Mouse (Mus musculus) stomach, embryonic 14.5 days (tissue): ENCODE measurements around the gene Lin28b. TPM values are rescaled to one million over a fixed set of nuclear protein-coding genes. Genes with fewer than 3 reads are reported as not detected.

Experiments used
- ATAC-seq: fragments of 200-750 bp; cut with Nextera tagmentation; 2 replicates; pipeline ENCODE4 v1.8.0; 2017; ENCODE audit warnings: low read depth, moderate TSS enrichment; ENCODE audit not compliant: insufficient number of reproducible peaks, insufficient read depth, low FRiP score
- H3K27ac ChIP-seq: fragments of 300-500 bp; sonication (generic); 2 replicates; pipeline ENCODE4 v1.5.1; 2014; ENCODE audit warnings: mild to moderate bottlenecking, low read length, moderate library complexity, mixed read lengths
- H3K27me3 ChIP-seq: fragments of 300-500 bp; sonication (generic); 2 replicates; pipeline ENCODE4 v1.6.1; 2014; ENCODE audit warnings: low read length, control low read depth, mixed read lengths; ENCODE audit not compliant: control insufficient read depth, insufficient read depth
- H3K36me3 ChIP-seq: fragments of 300-500 bp; sonication (generic); 2 replicates; pipeline ENCODE4 v1.6.1; 2014; ENCODE audit warnings: mild to moderate bottlenecking, control low read depth, low read length, moderate library complexity, mixed read lengths; ENCODE audit not compliant: control insufficient read depth, insufficient read depth
- H3K4me1 ChIP-seq: fragments of 300-500 bp; sonication (generic); 2 replicates; pipeline ENCODE4 v1.6.1; 2014; ENCODE audit warnings: low read length, control low read depth, mixed read lengths; ENCODE audit not compliant: control insufficient read depth, insufficient read depth
- H3K4me2 ChIP-seq: fragments of 300-500 bp; sonication (generic); replicated peaks from 2 replicates; pipeline ENCODE4 v1.6.1; 2014; ENCODE audit warnings: low read depth, low read length, control low read depth
- H3K4me3 ChIP-seq: fragments of 300-500 bp; sonication (generic); 2 replicates; pipeline ENCODE4 v1.5.1; 2014; ENCODE audit warnings: low read depth, low read length, control low read depth
- H3K9ac ChIP-seq: fragments of 300-500 bp; sonication (generic); replicated peaks from 2 replicates; pipeline ENCODE4 v1.6.1; 2014; ENCODE audit warnings: low read depth, mild to moderate bottlenecking, control low read depth, low read length, moderate library complexity, mixed read lengths
- H3K9me3 ChIP-seq: fragments of 300-500 bp; sonication (generic); 2 replicates; pipeline ENCODE4 v1.6.1; 2016; ENCODE audit warnings: low read depth, low read length, control low read depth; ENCODE audit not compliant: control insufficient read depth
- WGBS: fragments of 180-500 bp; shearing (Covaris S2); extraction: QIAGEN DNeasy Blood & Tissue Kit; methylation state at CpG from one replicate; pipeline ENCODE4 v1.1.7; 2014; 5-methylcytosine and 5-hydroxymethylcytosine counted together
- polyA plus RNA-seq: library from polyadenylated mRNA; unstranded; fragments of >200 nt; fragmentation: Nextera tagmentation; extraction: Ambion mirVana; gene quantifications from 2 replicates; pipeline ENCODE4 v1.2.1, GENCODE M21; 2014

The Lin28b gene
- polyA plus RNA-seq, 1 experiment from 2014 or later = 1.6 TPM

DNA sequence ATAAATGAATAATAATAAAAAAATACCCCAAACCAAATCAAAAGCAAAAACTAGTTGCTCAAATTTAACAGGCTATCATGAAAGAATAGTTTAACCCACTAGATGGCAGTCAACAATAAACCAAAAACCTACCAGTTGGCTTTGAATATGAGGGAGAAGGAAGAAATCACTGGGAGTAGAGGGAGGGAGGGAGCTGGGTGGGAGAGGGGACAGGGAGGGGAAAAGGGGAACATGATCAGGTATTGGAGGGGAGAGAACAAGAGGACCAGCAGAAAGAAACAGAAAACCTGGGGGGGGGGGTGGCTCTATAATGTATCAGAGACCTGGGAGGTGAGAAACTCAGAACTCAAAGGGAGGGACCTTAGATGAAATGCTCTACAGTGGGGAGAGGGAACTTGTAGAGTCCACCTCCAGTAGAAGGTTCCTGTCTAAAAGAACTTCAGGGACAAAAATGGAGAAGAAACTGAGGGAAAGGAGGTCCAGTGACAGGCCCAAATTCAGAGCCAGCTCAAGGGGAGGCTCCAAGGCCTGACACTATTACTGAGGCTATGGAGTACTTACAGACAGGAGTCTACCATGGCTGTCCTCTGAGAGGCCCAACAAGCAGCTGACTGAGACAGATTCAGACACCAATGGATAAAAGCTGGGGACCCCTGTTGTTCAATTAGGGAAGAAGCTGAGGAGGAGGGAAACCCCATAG is 104.1 kb downstream of the Lin28b start:
- Histone ChIP-seq H3K9me3 (no peaks in the 10 kb centered on the region), H3K4me1 (no peaks in the 10 kb centered on the region), H3K27ac (no peak overlapping the region), H3K27me3 (no peaks in the 10 kb centered on the region), H3K4me2 (no peak overlapping the region), H3K36me3 (no peaks in the 10 kb centered on the region), H3K4me3 (no peak overlapping the region), H3K9ac (no peak overlapping the region)
- no peak for ATAC-seq

DNA sequence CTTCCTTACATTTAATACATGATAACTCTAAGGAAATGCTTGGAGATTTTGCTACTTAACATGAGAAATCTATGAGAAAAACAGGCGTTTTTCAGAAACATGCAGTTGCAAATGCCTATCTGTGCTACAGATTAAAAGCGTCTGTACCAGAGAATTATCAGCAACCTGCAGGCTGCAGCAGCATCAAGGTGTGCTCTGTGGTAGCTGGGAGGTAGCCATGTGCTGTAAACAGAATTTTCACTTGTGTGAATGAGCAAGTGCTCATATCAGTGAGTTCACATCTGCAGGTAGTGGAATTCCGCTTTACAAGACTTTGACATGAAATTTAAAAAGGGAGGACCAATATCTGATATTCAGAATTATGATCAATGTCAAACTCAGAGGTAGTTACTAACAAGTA is 107.9 kb downstream of the Lin28b start:
- Histone ChIP-seq H3K9ac (no peak overlapping the region), H3K4me2 (no peak overlapping the region), H3K36me3 (no peaks in the 10 kb centered on the region), H3K27ac (no peak overlapping the region), H3K4me3 (no peak overlapping the region), H3K27me3 (no peaks in the 10 kb centered on the region), H3K4me1 (no peaks in the 10 kb centered on the region), H3K9me3 (no peaks in the 10 kb centered on the region)
- ATAC-seq = no peak
- 80% methylated on average over 3 of the region's 3 CpGs for WGBS

DNA sequence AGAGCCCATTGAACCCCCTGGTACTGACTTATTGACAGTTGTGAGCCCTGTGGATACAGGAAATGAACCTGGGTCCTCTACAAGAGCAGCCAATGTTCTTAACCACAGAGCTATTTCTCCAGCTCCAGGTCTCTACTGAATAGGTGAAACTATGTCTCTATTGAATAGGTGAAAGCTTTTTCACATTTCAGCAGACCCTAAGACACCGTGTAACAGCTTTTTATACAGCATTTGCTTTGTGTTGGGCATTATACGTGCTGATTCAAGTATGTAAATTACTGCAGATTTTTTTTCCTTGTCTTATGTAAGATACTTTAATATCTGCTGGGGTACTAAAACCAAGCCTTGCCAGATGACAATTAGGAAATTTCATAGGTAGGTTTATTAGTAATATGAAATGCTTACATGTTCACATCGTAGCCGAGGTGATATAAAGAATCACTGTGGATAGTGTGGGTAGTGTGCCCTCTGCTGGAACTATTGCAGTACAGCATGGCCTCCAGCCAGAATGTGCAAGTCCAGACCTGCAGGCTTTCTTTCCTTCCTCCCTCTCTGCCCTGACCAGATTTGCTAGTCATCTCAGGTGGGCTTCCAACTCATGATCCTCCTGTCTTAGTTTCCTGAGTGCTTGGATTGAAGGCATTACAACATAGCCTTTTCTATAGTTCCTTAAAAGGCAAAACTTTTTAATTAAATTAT is 113.1 kb downstream of the Lin28b start:
- ATAC-seq = peak; percentile 57; the same call in 1 of the 2 replicates
- H3K4me3 ChIP-seq = no peak overlapping the region
- no peaks in the 10 kb centered on the region for H3K27me3 ChIP-seq
- WGBS = 51% methylated on average over 4 of the region's 4 CpGs
- H3K4me1 ChIP-seq = no peaks in the 10 kb centered on the region
- no peak overlapping the region for H3K27ac ChIP-seq
- H3K9ac ChIP-seq = no peak overlapping the region
- no peaks in the 10 kb centered on the region; the same call in 1 of the 2 replicates for H3K36me3 ChIP-seq
- no peaks in the 10 kb centered on the region for H3K9me3 ChIP-seq
- H3K4me2 ChIP-seq = no peak overlapping the region

DNA sequence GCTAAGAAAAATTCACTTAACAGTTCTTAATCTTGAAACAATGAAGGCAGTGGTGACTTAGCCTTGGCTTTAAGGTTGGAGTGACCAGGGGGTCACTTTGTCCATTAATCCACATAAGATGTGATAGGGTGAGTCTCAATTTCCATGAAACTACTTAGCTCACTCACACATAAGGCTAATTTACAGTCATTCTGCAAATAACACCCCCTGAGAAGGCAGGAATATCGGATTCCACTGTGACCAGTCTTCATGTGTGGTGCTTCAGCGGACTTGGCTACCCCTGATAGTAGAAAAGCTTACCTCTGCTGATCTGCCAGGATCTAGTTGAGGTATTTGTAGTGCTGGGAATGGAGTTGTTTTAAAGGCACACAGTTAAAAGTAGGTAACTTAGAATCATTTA is 115.7 kb downstream of the Lin28b start:
- no peak overlapping the region for H3K4me2 ChIP-seq
- H3K9me3 ChIP-seq = no peaks in the 10 kb centered on the region
- H3K36me3 ChIP-seq = no peaks in the 10 kb centered on the region; the same call in 1 of the 2 replicates
- H3K9ac ChIP-seq = no peak overlapping the region
- H3K27me3 ChIP-seq = no peaks in the 10 kb centered on the region
- no peaks in the 10 kb centered on the region for H3K4me1 ChIP-seq
- H3K4me3 ChIP-seq = no peak overlapping the region
- no peak overlapping the region for H3K27ac ChIP-seq
- 73% methylated on average over 2 of the region's 2 CpGs for WGBS
- ATAC-seq = no peak

DNA sequence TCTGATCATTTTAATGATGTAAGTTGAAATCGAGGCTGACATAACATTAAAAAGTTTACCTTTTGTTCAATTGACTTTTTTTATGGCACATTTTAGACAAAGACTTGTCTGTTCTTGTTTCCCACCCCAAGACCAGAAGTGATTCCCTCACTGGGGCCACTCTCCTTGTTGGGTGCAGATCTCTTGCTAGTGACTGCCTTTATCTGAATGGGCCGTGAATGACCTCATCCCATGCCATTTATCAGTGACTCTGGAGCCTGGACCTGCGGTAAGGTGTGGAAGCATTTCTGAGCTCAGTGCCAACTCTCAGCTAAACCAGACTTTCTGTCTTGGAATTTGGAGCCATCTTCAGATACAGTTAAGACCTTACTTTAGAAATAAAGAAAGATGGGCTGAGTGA is 116.6 kb downstream of the Lin28b start:
- Histone ChIP-seq H3K9ac (no peak overlapping the region), H3K36me3 (no peaks in the 10 kb centered on the region; the same call in 1 of the 2 replicates), H3K4me2 (no peak overlapping the region), H3K27ac (no peak overlapping the region), H3K27me3 (no peaks in the 10 kb centered on the region), H3K4me1 (no peaks in the 10 kb centered on the region), H3K4me3 (no peak overlapping the region), H3K9me3 (no peaks in the 10 kb centered on the region)
- no peak for ATAC-seq
- WGBS = 59% methylated on average over 3 of the region's 3 CpGs

DNA sequence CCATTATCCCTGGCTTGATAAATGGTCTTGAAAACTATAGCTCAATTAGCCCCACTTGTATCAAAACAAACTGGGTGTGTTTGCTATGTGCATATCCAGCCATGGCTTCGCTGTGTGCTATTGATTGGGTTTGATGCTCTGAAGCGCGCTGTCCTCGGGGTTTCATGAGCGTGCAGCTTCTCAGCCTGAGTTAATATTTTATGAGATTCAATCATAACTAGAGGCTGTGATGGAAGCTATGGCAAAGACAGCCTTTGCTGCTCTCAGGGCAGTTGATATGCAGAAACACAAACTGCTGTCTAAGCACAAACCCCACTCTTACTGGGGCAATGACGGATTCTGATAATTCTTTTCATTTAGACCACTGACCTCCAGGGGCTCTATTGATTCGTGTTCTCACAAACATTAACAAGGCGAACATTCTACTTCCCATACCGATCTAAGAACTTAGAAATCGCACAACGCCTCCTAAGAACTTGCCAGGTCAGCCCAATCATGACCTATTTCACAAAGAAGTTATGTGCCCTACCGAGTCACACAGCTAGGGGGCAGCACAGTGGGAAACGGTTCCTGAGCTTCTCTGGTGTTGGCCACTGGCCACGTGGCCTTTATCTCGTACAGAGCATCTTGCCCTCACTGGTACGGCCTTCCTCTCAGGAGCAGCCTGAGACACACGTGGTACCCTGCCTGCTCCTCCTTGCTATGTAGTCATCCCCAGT is 119.0 kb downstream of the Lin28b start:
- H3K4me2 ChIP-seq = no peak overlapping the region
- H3K36me3 ChIP-seq = no peaks in the 10 kb centered on the region; the same call in 1 of the 2 replicates
- H3K27ac ChIP-seq = no peak overlapping the region
- no peak overlapping the region for H3K9ac ChIP-seq
- H3K4me1 ChIP-seq = no peaks in the 10 kb centered on the region
- H3K27me3 ChIP-seq = no peaks in the 10 kb centered on the region
- no peak for ATAC-seq
- H3K4me3 ChIP-seq = no peak overlapping the region
- 84% methylated on average over 17 of the region's 17 CpGs for WGBS
- no peaks in the 10 kb centered on the region for H3K9me3 ChIP-seq

DNA sequence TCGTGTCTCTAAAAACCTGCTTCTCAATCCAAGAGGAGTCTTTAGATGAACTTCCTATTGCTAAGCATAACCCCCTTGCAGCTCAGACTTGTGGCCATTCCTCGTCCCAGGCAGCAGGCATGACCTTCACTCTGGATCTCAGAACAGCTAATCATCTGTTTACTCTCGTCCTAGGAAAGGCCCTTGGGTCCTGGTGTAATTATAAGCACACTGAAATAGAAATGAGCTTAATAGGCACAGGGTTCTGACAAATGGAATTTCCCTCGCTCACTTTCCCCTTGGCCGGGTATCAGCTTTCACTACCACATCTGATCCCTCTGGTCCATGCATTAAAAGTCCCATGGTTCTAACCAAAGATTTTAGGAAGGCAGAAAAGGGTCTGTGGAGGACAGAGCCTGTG is 122.8 kb downstream of the Lin28b start:
- no peak for ATAC-seq
- Histone ChIP-seq H3K9me3 (no peaks in the 10 kb centered on the region), H3K4me3 (no peak overlapping the region), H3K27ac (no peak overlapping the region), H3K4me1 (no peaks in the 10 kb centered on the region), H3K27me3 (no peaks in the 10 kb centered on the region), H3K36me3 (no peaks in the 10 kb centered on the region), H3K9ac (no peak overlapping the region), H3K4me2 (no peak overlapping the region)
- 35% methylated on average over 5 of the region's 5 CpGs for WGBS

DNA sequence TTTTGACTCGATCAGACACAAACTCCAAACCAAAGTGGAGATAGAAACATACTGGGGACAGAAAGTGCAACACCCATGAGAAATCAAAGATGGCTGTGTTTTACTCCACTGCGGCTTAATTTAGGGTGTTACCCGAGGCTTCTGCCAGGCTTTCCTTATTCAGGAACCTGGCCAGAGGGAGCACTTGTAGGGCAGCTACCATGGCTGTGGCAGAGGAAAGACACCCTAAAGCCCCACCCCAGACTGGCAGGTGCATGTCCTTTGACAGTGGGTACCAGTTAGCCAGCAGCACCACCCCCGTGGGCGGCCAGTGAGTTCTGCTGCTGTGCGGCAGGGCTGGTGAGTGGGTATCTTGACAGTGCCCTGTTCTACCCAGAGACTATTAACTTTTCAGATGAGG is 130.1 kb downstream of the Lin28b start:
- ATAC-seq = no peak
- no peaks in the 10 kb centered on the region for H3K9me3 ChIP-seq
- H3K36me3 ChIP-seq = no peaks in the 10 kb centered on the region
- no peak overlapping the region for H3K27ac ChIP-seq
- WGBS = 86% methylated on average over 6 of the region's 6 CpGs
- no peak overlapping the region for H3K4me3 ChIP-seq
- H3K9ac ChIP-seq = no peak overlapping the region
- no peak overlapping the region for H3K4me2 ChIP-seq
- no peaks in the 10 kb centered on the region for H3K4me1 ChIP-seq
- H3K27me3 ChIP-seq = no peaks in the 10 kb centered on the region
